Mouse (Mus musculus) hindbrain, embryonic 11.5 days (tissue): ENCODE data around the gene H2afj. TPM values are rescaled to one million over a fixed set of nuclear protein-coding genes. Genes with fewer than 3 reads are reported as not detected.

Source experiments
- ATAC-seq: fragments of 200-750 bp; cut with Nextera tagmentation; 2 replicates; pipeline ENCODE4 v1.8.0; 2017; ENCODE audit warnings: mild to moderate bottlenecking, moderate TSS enrichment, moderate library complexity; ENCODE audit not compliant: low FRiP score
- DNase-seq: peaks from one replicate; pipeline ENCODE4 v3.0.0-alpha.2; 2015; ENCODE audit warnings: low spot score
- H3K27ac ChIP-seq: fragments of 300-500 bp; sonication (generic); 2 replicates; pipeline ENCODE4 v1.5.1; 2014; ENCODE audit warnings: mild to moderate bottlenecking, low read depth, low read length
- H3K27me3 ChIP-seq: fragments of 300-500 bp; sonication (generic); 2 replicates; pipeline ENCODE4 v1.6.1; 2014; ENCODE audit warnings: mild to moderate bottlenecking, low read length, moderate library complexity, mixed read lengths; ENCODE audit not compliant: control insufficient read depth, insufficient read depth
- H3K36me3 ChIP-seq: fragments of 300-500 bp; sonication (generic); 2 replicates; pipeline ENCODE4 v1.6.1; 2014; ENCODE audit warnings: mild to moderate bottlenecking, low read length, moderate library complexity, mixed read lengths; ENCODE audit not compliant: control insufficient read depth, insufficient read depth
- H3K4me1 ChIP-seq: fragments of 300-500 bp; sonication (generic); replicated peaks from 2 replicates; pipeline ENCODE4 v1.6.1; 2014; ENCODE audit warnings: low read length, mixed read lengths; ENCODE audit not compliant: control insufficient read depth, insufficient read depth
- H3K4me2 ChIP-seq: fragments of 300-500 bp; sonication (generic); replicated peaks from 2 replicates; pipeline ENCODE4 v1.6.1; 2014; ENCODE audit warnings: mild to moderate bottlenecking, low read depth, low read length
- H3K4me3 ChIP-seq: fragments of 300-500 bp; sonication (generic); 2 replicates; pipeline ENCODE4 v1.5.1; 2014; ENCODE audit warnings: low read depth, low read length
- H3K9ac ChIP-seq: fragments of 300-500 bp; sonication (generic); 2 replicates; pipeline ENCODE4 v1.6.1; 2014; ENCODE audit warnings: low read depth, low read length
- H3K9me3 ChIP-seq: fragments of 300-500 bp; sonication (generic); 2 replicates; pipeline ENCODE4 v1.6.1; 2016; ENCODE audit warnings: low read length; ENCODE audit not compliant: control insufficient read depth
- WGBS: fragments of 180-500 bp; shearing (Covaris S2); extraction: QIAGEN DNeasy Blood & Tissue Kit; methylation state at CpG from one replicate; pipeline ENCODE4 v1.1.7; 2014; 5-methylcytosine and 5-hydroxymethylcytosine counted together
- polyA plus RNA-seq: library from polyadenylated mRNA; unstranded; fragments of >200 nt; fragmentation: Nextera tagmentation; extraction: Ambion mirVana; gene quantifications from 2 replicates; pipeline ENCODE4 v1.2.1, GENCODE M21; 2014

Gene H2afj
- polyA plus RNA-seq, 1 experiment from 2014 or later, result 100 TPM

GRCm38 (mm10) chr6:136827516-136827880 lies 19.5 kb downstream of the H2afj start, which contains the start of gene BC049715:
Gene BC049715, plus strand, starts transcription at chr6:136827626.
- peak within 1 kb of the TSS; percentile 60 for H3K4me2 ChIP-seq
- under 1% methylated on average over 25 of the region's 34 CpGs for WGBS
- no peak for ATAC-seq
- DNase-seq, result no peak
- H3K4me1 ChIP-seq, result no peaks in the 10 kb centered on the region
- H3K4me3 ChIP-seq, result peak within 1 kb of the TSS; percentile 100
- no peaks in the 10 kb centered on the region for H3K9me3 ChIP-seq
- H3K9ac ChIP-seq, result peak within 1 kb of the TSS; percentile 98
- H3K27ac ChIP-seq, result peak within 1 kb of the TSS; percentile 65
- H3K36me3 ChIP-seq, result peaks cover 2% of the 10 kb centered on the region; the same call in 1 of the 2 replicates
- no peaks in the 10 kb centered on the region for H3K27me3 ChIP-seq

DNA sequence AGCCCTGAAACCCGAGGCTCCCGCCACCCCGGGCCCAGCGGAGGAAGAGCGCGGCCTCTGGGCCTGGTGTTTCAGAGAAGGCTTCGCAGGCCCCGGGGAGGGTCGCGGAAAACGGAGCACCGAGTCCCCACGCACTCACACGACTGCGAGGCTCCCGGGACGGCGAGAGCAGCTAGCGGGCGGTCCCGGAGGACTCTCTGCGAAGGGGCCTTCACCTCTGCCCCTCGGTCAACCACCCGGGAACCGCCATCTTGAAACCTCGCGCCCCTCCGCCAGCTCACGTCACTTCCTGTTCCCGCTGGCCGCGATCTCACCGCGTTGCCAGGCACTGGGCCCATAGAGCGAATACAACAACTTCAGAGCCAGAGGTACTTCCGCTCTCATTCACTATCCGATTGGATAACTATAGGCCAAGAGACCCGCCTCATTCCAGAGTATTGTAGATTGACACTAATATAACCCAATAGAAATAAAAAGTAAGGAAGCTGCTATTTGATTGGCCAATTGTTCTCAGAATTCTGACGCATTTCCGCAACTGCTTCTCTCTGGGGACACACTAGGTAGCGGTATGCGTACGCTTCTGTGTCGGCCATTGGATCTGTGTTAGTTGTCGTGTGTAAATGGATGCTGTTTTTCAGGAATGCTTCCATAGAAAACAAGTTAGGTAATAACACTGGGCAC lies 20.0 kb downstream of the H2afj start, which contains the start of gene Wbp11:
TSS of gene Wbp11 (minus strand) at position 353 of the 681 bp plus-strand sequence.
- ATAC-seq, result peak; percentile 100
- Histone ChIP-seq H3K4me2 (peak within 1 kb of the TSS; percentile 60), H3K36me3 (no peaks in the 10 kb centered on the region), H3K27ac (peak within 1 kb of the TSS; percentile 65), H3K9me3 (no peaks in the 10 kb centered on the region), H3K27me3 (no peaks in the 10 kb centered on the region), H3K4me1 (no peaks in the 10 kb centered on the region), H3K9ac (peak within 1 kb of the TSS; percentile 98), H3K4me3 (peak within 1 kb of the TSS; percentile 100)
- WGBS, result under 1% methylated on average over 45 of the region's 45 CpGs
- peak; percentile 95 for DNase-seq

GRCm38 (mm10) chr6:136828681-136829080 lies 20.6 kb downstream of the H2afj start:
- H3K36me3 ChIP-seq, result no peaks in the 10 kb centered on the region
- ATAC-seq (0 out of 2 replicates have a peak, but pooled peaks have one; percentile 6), DNase-seq (peak; percentile 15)
- H3K9me3 ChIP-seq, result no peaks in the 10 kb centered on the region
- peak overlapping the region; percentile 65; the same call in 1 of the 2 replicates for H3K27ac ChIP-seq
- WGBS, result 37% methylated on average over 4 of the region's 4 CpGs
- peak overlapping the region; percentile 100 for H3K4me3 ChIP-seq
- H3K4me1 ChIP-seq, result no peaks in the 10 kb centered on the region
- peak overlapping the region; percentile 71 for H3K9ac ChIP-seq
- H3K4me2 ChIP-seq, result peak overlapping the region; percentile 52
- no peaks in the 10 kb centered on the region for H3K27me3 ChIP-seq

DNA sequence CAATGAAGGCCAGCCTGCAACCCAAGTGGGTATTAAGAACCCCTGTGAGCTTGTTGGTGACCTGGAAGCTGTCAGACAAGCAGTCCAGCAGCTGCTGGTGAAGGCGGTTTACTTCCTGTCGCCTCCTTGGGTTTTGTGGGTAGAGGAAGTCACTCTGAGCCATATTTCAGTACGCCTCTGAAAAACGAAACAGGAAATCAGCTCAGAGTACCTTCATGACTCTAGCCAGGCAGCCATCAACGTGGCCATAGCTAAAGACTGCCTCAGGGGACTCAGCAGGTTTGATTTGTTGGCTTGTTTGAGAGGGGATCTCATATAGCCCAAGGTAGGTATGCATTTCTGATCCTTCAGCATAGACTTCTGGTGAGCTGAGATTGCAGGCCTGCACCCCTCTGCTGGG lies 23.7 kb downstream of the H2afj start:
- no peaks in the 10 kb centered on the region for H3K9me3 ChIP-seq
- H3K4me2 ChIP-seq, result no peak overlapping the region
- H3K27ac ChIP-seq, result no peak overlapping the region
- WGBS, result 84% methylated on average over 5 of the region's 5 CpGs
- no peak overlapping the region for H3K9ac ChIP-seq
- no peak overlapping the region for H3K4me3 ChIP-seq
- no peak for ATAC-seq
- no peak for DNase-seq
- H3K36me3 ChIP-seq, result no peaks in the 10 kb centered on the region
- H3K4me1 ChIP-seq, result no peaks in the 10 kb centered on the region
- H3K27me3 ChIP-seq, result no peaks in the 10 kb centered on the region

DNA sequence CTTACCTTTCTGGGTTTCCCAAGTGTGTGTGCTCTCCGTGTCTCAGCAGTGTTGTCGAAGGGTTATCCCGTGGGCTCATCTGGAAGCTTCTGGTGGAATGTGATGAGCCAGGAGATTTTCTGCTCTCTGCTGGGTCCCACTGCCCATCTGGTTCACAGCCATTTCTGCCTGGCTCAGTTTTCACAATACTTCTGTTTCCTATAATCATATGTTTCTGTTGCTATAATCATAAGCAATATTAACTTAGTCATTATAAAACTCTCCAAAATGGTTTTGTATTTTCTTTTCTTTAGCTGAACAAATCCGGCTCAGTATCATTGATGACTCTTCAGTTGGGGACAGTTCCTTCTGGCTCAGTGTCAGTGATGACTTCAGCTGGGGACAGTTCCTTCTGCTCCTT lies 27.3 kb downstream of the H2afj start, which contains the start of gene Smco3:
TSS of gene Smco3 (minus strand) at position 101 of the 400 bp plus-strand sequence.
- ATAC-seq, result no peak
- H3K9ac ChIP-seq, result no peak within 1 kb of the TSS
- DNase-seq, result no peak
- WGBS, result 68% methylated on average over 4 of the region's 4 CpGs
- H3K4me1 ChIP-seq, result no peaks in the 10 kb centered on the region
- no peaks in the 10 kb centered on the region for H3K36me3 ChIP-seq
- no peak within 1 kb of the TSS for H3K4me2 ChIP-seq
- H3K27ac ChIP-seq, result no peak within 1 kb of the TSS
- H3K27me3 ChIP-seq, result no peaks in the 10 kb centered on the region
- H3K9me3 ChIP-seq, result no peaks in the 10 kb centered on the region
- no peak within 1 kb of the TSS for H3K4me3 ChIP-seq

DNA sequence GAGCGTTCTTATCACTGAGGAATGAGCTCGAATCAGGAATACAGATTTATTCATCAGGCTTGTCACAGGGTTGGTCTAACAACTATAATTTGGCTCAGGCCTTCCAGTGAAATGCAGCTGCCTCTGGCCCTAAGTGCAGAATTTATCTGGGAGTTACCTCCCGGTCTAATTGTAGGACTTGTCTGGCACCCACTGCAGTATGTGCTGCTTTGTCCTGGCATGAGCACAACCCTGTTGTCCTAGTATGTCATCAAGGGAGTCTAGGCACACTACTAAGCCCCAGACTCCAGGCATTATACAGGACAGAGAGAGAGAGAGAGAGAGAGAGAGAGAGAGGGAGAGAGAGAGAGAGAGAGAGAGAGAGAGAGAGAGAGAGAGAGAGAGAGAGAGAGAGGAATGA lies 29.3 kb downstream of the H2afj start:
- Histone ChIP-seq H3K9me3 (no peaks in the 10 kb centered on the region), H3K4me2 (no peak overlapping the region), H3K36me3 (no peaks in the 10 kb centered on the region), H3K27me3 (no peaks in the 10 kb centered on the region), H3K9ac (no peak overlapping the region), H3K27ac (no peak overlapping the region), H3K4me1 (no peaks in the 10 kb centered on the region), H3K4me3 (no peak overlapping the region)
- DNase-seq (no peak), ATAC-seq (no peak)
- 90% methylated on average over 3 of the region's 3 CpGs for WGBS

- H3K9ac ChIP-seq, result no peak overlapping the region
- no peaks in the 10 kb centered on the region for H3K4me1 ChIP-seq
- H3K4me3 ChIP-seq, result no peak overlapping the region
- H3K27ac ChIP-seq, result no peak overlapping the region
- 54% methylated on average over 2 of the region's 2 CpGs for WGBS
- no peak for ATAC-seq
- no peaks in the 10 kb centered on the region for H3K9me3 ChIP-seq
- no peak overlapping the region for H3K4me2 ChIP-seq
- H3K36me3 ChIP-seq, result no peaks in the 10 kb centered on the region
- DNase-seq, result no peak
- H3K27me3 ChIP-seq, result no peaks in the 10 kb centered on the region
Measured at GRCm38 (mm10) chr6:136844903-136845302, 36.9 kb downstream of the H2afj start.

- 68% methylated on average over 5 of the region's 5 CpGs for WGBS
- Histone ChIP-seq H3K36me3 (no peaks in the 10 kb centered on the region), H3K27me3 (no peaks in the 10 kb centered on the region), H3K4me3 (no peak overlapping the region), H3K4me2 (no peak overlapping the region), H3K9me3 (no peaks in the 10 kb centered on the region), H3K4me1 (no peaks in the 10 kb centered on the region), H3K9ac (no peak overlapping the region), H3K27ac (no peak overlapping the region)
- DNase-seq (no peak), ATAC-seq (no peak)
Measured at GRCm38 (mm10) chr6:136845706-136846480, 37.8 kb downstream of the H2afj start.
